Mouse (Mus musculus): ENCODE results near the gene Zrsr2. TPM values are rescaled to one million over a fixed set of nuclear protein-coding genes. Genes with fewer than 3 reads are reported as not detected.

Zrsr2 gene
- polyA plus RNA-seq (2012; fragmentation: generic; extraction: Trizol): 22.2 TPM
- long read RNA-seq, experiment 1, transcript Zrsr2-201 (5 exons, 3,867 nt): major isoform, 18 of 46 reads
- long read RNA-seq, experiment 1, partial matches to known transcripts: 17 of 46 reads
- long read RNA-seq, experiment 1, other reads (novel, unspliced or antisense): 11 of 46 reads
- long read RNA-seq, experiment 2, transcript Zrsr2-201 (5 exons, 3,867 nt): major isoform, 32 of 54 reads
- long read RNA-seq, experiment 2, partial matches to known transcripts: 8 of 54 reads
- long read RNA-seq, experiment 2, other reads (novel, unspliced or antisense): 12 of 54 reads

DNA sequence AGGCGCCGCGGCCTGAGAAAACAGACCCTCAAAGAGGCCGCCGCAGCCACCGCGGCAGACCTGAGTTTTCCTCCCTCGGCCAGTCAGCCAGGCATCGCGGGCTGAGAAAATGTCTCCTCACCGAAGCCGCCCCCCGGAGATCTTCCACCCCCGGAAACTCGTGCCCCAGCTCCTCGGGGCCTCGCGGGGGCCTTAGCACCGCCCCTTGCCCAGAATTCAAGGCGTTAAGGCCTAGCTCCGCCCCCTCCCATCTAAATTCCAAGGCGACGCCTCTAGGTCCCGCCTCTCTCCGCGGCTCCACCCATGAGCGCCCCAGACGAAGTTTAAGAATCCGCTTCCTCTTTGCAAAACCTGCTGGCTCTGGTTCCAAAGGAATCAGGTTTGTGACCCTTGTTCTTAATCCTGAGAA lies at the start of gene Zrsr2:
Gene Zrsr2 (minus strand): TSS at position 195 of the 409 bp plus-strand sequence.
- Histone ChIP-seq H3K36me3 (ENCODE audit: control insufficient read depth, insufficient read depth) (peaks cover 31% of the 10 kb centered on the region), H3K79me3 (ENCODE audit: low read depth) (peaks cover 25% of the 10 kb centered on the region), H3K79me2 (ENCODE audit: control insufficient read depth, insufficient read depth) (peaks cover 53% of the 10 kb centered on the region), H3K27me3 (ENCODE audit: control insufficient read depth, insufficient read depth, insufficient read length) (no peaks in the 10 kb centered on the region), H3ac (ENCODE audit: control insufficient read depth, insufficient read length, low read depth) (peak within 1 kb of the TSS; percentile 98), H3K4me3 (ENCODE audit: insufficient read depth, poor library complexity, severe bottlenecking) (peak within 1 kb of the TSS; percentile 63)
- TF ChIP-seq USF1 (IDR thresholded peaks at IDR 0.05; ENCODE audit: low read depth) (no peak), CTCF (IDR thresholded peaks at IDR 0.05; ENCODE audit: control insufficient read depth, insufficient read depth, insufficient read length) (no peak), MYOD1 (IDR thresholded peaks at IDR 0.05; ENCODE audit: control insufficient read depth, insufficient read length, low read depth) (no peak), MYOG (IDR thresholded peaks at IDR 0.05; ENCODE audit: control insufficient read depth, extremely low read depth, insufficient read length) (no peak), CEBPB (IDR thresholded peaks at IDR 0.05; ENCODE audit: low read depth) (no peak), FOSL1 (IDR thresholded peaks at IDR 0.05; ENCODE audit: insufficient read depth, low read length, poor library complexity, severe bottlenecking) (no peak), MAX (IDR thresholded peaks at IDR 0.05) (no peak)

DNA sequence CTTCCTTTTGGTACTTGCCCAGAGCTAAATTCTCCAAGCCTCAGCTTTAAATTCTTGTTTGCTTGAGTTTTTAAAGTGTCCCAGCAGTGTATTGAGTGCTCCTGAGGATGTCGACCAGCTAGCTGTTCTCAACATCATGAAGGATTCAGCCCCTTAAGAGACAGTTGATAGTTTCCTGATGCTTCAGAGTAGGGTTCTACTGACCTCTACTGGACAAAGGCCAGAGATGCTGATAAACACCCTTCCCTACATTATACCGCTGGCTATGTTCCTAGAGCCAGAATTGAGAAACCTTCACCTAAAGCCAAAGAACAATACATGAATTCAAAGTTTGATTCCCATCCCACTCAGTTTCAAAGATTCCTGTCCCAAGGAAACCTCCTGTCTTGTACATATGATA lies 46.3 kb upstream of the Zrsr2 start:
- no peaks in the 10 kb centered on the region for H3K27me3 ChIP-seq (ENCODE audit: control insufficient read depth, insufficient read depth, insufficient read length)
- no peaks in the 10 kb centered on the region for H3K79me3 ChIP-seq (ENCODE audit: low read depth)
- H3K36me3 ChIP-seq (ENCODE audit: control insufficient read depth, insufficient read depth): no peaks in the 10 kb centered on the region
- no peak overlapping the region for H3ac ChIP-seq (ENCODE audit: control insufficient read depth, insufficient read length, low read depth)
- TF ChIP-seq MAX (IDR thresholded peaks at IDR 0.05): no peak
- no peak for TF ChIP-seq MYOG (IDR thresholded peaks at IDR 0.05; ENCODE audit: control insufficient read depth, extremely low read depth, insufficient read length)
- TF ChIP-seq MYOD1 (IDR thresholded peaks at IDR 0.05; ENCODE audit: control insufficient read depth, insufficient read length, low read depth): no peak
- no peak for TF ChIP-seq FOSL1 (IDR thresholded peaks at IDR 0.05; ENCODE audit: insufficient read depth, low read length, poor library complexity, severe bottlenecking)
- TF ChIP-seq USF1 (IDR thresholded peaks at IDR 0.05; ENCODE audit: low read depth): no peak
- TF ChIP-seq CTCF (IDR thresholded peaks at IDR 0.05; ENCODE audit: control insufficient read depth, insufficient read depth, insufficient read length): no peak
- TF ChIP-seq CEBPB (IDR thresholded peaks at IDR 0.05; ENCODE audit: low read depth): no peak
- no peak overlapping the region for H3K4me3 ChIP-seq (ENCODE audit: insufficient read depth, poor library complexity, severe bottlenecking)
- no peaks in the 10 kb centered on the region for H3K79me2 ChIP-seq (ENCODE audit: control insufficient read depth, insufficient read depth)

DNA sequence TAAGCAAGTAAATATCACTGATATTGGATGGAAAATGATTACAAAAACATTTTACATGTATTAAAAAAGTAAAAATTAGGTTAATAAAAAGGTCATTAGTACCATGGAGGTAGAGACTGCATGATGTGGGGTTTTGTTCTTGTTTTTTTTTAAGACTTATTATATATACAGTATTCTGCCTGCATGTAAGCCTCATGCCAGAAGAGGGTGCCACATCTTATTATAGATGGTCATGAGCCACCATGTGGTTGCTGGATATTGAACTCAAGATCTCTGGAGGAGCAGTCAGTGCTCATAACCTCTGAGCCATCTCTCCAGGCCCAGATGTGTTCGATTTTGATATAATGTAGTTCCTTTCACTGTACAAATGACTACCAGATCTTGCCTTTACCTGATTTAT lies 41.4 kb upstream of the Zrsr2 start:
- TF ChIP-seq CEBPB (IDR thresholded peaks at IDR 0.05; ENCODE audit: low read depth) (no peak), MYOD1 (IDR thresholded peaks at IDR 0.05; ENCODE audit: control insufficient read depth, insufficient read length, low read depth) (no peak), FOSL1 (IDR thresholded peaks at IDR 0.05; ENCODE audit: insufficient read depth, low read length, poor library complexity, severe bottlenecking) (no peak), MYOG (IDR thresholded peaks at IDR 0.05; ENCODE audit: control insufficient read depth, extremely low read depth, insufficient read length) (no peak)
- Histone ChIP-seq H3ac (ENCODE audit: control insufficient read depth, insufficient read length, low read depth) (no peak overlapping the region), H3K4me3 (ENCODE audit: insufficient read depth, poor library complexity, severe bottlenecking) (no peak overlapping the region), H3K27me3 (ENCODE audit: control insufficient read depth, insufficient read depth, insufficient read length) (no peaks in the 10 kb centered on the region), H3K79me2 (ENCODE audit: control insufficient read depth, insufficient read depth) (no peaks in the 10 kb centered on the region), H3K36me3 (ENCODE audit: control insufficient read depth, insufficient read depth) (no peaks in the 10 kb centered on the region), H3K79me3 (ENCODE audit: low read depth) (no peaks in the 10 kb centered on the region)

DNA sequence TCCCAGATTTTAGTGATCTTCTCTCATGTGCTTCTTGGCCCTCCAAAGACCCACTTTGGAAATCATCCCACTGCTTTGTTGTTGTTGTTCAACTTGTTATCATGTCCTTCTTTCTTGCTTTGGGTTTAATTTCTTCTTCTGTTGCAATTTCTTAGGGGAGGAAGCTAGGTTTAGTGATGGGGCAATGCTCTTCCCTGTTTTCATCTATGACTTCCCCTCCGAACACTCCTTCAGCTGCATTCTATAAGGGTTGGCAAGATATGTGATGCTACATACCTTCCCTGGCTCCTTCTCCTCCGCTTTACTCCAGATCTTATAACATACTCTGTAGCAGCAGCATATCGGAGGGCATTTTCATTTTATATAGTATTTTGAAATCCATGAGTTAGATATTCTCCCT lies 38.3 kb upstream of the Zrsr2 start:
- Histone ChIP-seq H3K79me2 (ENCODE audit: control insufficient read depth, insufficient read depth) (no peaks in the 10 kb centered on the region), H3K79me3 (ENCODE audit: low read depth) (no peaks in the 10 kb centered on the region), H3K36me3 (ENCODE audit: control insufficient read depth, insufficient read depth) (no peaks in the 10 kb centered on the region), H3K27me3 (ENCODE audit: control insufficient read depth, insufficient read depth, insufficient read length) (no peaks in the 10 kb centered on the region), H3K4me3 (ENCODE audit: insufficient read depth, poor library complexity, severe bottlenecking) (no peak overlapping the region), H3ac (ENCODE audit: control insufficient read depth, insufficient read length, low read depth) (no peak overlapping the region)
- TF ChIP-seq CEBPB (IDR thresholded peaks at IDR 0.05; ENCODE audit: low read depth) (no peak), USF1 (IDR thresholded peaks at IDR 0.05; ENCODE audit: low read depth) (no peak), CTCF (IDR thresholded peaks at IDR 0.05; ENCODE audit: control insufficient read depth, insufficient read depth, insufficient read length) (no peak), MAX (IDR thresholded peaks at IDR 0.05) (no peak), MYOG (IDR thresholded peaks at IDR 0.05; ENCODE audit: control insufficient read depth, extremely low read depth, insufficient read length) (no peak), FOSL1 (IDR thresholded peaks at IDR 0.05; ENCODE audit: insufficient read depth, low read length, poor library complexity, severe bottlenecking) (no peak), MYOD1 (IDR thresholded peaks at IDR 0.05; ENCODE audit: control insufficient read depth, insufficient read length, low read depth) (no peak)

DNA sequence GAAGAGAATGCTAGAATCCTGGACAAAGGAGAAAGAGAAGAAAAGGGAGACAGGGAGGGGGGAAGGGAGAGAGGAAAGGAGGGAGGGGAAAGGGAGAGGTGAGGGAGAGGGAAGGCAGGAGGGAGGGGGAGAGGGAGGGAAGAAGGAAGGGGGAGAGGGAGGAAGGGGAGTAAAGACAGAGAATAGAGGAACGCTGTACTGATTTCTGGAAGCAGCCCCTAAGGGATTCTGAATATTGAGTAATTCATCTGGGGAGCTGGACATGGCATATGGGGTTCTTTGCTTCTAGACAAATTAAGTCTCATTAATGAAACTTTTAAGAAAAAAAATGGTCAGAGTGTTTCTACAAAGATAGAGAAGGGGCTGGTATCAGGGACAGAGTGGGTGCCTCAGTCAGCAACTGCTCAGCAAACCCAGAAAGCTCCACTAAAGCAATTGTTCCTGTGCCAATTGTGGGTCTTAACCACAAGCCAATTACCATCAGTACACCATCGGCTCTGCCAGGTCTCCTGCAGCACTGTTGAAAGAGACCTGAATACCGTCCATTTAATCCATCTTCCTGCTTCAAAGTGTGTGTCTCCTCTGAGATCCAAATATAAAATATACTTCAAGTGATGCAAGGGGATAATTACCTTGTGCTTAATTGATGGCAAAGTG lies 29.4 kb upstream of the Zrsr2 start:
- no peak overlapping the region for H3ac ChIP-seq (ENCODE audit: control insufficient read depth, insufficient read length, low read depth)
- no peaks in the 10 kb centered on the region for H3K27me3 ChIP-seq (ENCODE audit: control insufficient read depth, insufficient read depth, insufficient read length)
- H3K79me2 ChIP-seq (ENCODE audit: control insufficient read depth, insufficient read depth): no peaks in the 10 kb centered on the region
- H3K79me3 ChIP-seq (ENCODE audit: low read depth): no peaks in the 10 kb centered on the region
- TF ChIP-seq MYOG (IDR thresholded peaks at IDR 0.05; ENCODE audit: control insufficient read depth, extremely low read depth, insufficient read length) (no peak), MYOD1 (IDR thresholded peaks at IDR 0.05; ENCODE audit: control insufficient read depth, insufficient read length, low read depth) (no peak), MAX (IDR thresholded peaks at IDR 0.05) (no peak), USF1 (IDR thresholded peaks at IDR 0.05; ENCODE audit: low read depth) (no peak), FOSL1 (IDR thresholded peaks at IDR 0.05; ENCODE audit: insufficient read depth, low read length, poor library complexity, severe bottlenecking) (no peak), CTCF (IDR thresholded peaks at IDR 0.05; ENCODE audit: control insufficient read depth, insufficient read depth, insufficient read length) (no peak), CEBPB (IDR thresholded peaks at IDR 0.05; ENCODE audit: low read depth) (no peak)
- no peaks in the 10 kb centered on the region for H3K36me3 ChIP-seq (ENCODE audit: control insufficient read depth, insufficient read depth)
- no peak overlapping the region for H3K4me3 ChIP-seq (ENCODE audit: insufficient read depth, poor library complexity, severe bottlenecking)
